Mouse (Mus musculus): ENCODE results near the gene Mrpl4. TPM values are rescaled to one million over a fixed set of nuclear protein-coding genes. Genes with fewer than 3 reads are reported as not detected.
A peak's percentile ranks its signal among the peaks of the same experiment; 100 is the strongest.

Gene Mrpl4
- total and polyA plus RNA-seq, 3 experiments, result 42.1 to 103 (median 94.8) TPM

DNA sequence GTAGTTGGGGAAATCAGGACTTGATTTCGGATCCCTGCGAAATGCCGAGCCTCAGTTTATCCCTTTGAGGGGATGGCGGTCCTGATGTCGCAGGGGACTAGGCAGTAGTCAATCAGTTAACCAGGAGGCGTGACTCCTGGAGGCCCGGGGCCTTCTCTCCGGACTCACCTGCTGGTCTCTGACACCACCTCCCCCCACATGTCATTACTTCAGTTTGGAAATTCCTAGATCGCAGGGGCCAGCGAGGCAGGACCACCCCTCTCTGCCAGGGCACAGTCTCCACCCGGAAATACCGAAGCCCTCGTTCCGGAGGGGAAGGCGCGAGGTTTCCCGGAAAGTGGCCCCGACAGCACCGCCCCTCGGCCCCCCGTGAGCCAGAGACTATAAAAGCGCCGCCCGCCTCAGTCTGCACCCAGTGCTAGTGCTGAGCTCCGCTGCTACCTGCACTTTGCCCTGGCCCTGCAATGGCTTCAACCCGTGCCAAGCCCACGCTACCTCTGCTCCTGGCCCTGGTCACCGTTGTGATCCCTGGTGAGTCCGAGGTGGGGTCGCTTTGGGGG, 13.1 kb downstream of the Mrpl4 start, which contains the start of gene Icam1:
Gene Icam1 (plus strand): TSS at position 415 of the 560 bp plus-strand sequence.
- Histone ChIP-seq H3K36me3 (replicated peaks in 1 of 2; ENCODE audit: control insufficient read depth in 1 of 2, insufficient read depth in 1 of 2, low read length in 1 of 2) (peaks cover 21 to 33% of the 10 kb centered on the region in 2 experiments), H3K4me3 (replicated peaks in 1 of 3; ENCODE audit: low read depth in 2 of 3, low read length in 2 of 3, poor library complexity in 1 of 3) (peak within 1 kb of the TSS; percentile 60 to 90 (median 69)), H3K4me1 (ENCODE audit: control insufficient read depth in 1 of 2, insufficient read depth in 2 of 2) (peaks cover 17 to 41% of the 10 kb centered on the region in 2 experiments), H3K4me2 (ENCODE audit: insufficient read depth, low read depth, poor library complexity, severe bottlenecking) (peak within 1 kb of the TSS; percentile 89), H3K27me3 (replicated peaks) (no peaks in the 10 kb centered on the region), H3K9me3 (replicated peaks; ENCODE audit: low read length) (no peaks in the 10 kb centered on the region), H3K9ac (ENCODE audit: insufficient read depth, low read depth) (peak within 1 kb of the TSS; percentile 50), H3K27ac (ENCODE audit: insufficient read depth, low read depth) (peak within 1 kb of the TSS; percentile 77), H3K79me2 (replicated peaks; ENCODE audit: control insufficient read depth, extremely low read depth, insufficient read depth, poor library complexity, severe bottlenecking) (peaks cover 46% of the 10 kb centered on the region)
- in situ Hi-C loops (cut with MboI; ENCODE audit: low pct_ligation_motif_present, low pct_unique_long_range_greater_than_20kb, low sequenced_read_pairs), result loop anchor here (10.0 kb wide), 1 partner anchor 129 kb away; the partner anchor contains the start of gene Cdc37
- peak; percentile 84 for TF ChIP-seq MAX (IDR thresholded peaks at IDR 0.05; ENCODE audit: low read length)
- TF ChIP-seq KAT2A (IDR thresholded peaks at IDR 0.05; ENCODE audit: insufficient replicate concordance, low read length), result 0 out of 2 replicates have a peak, but pooled peaks have one; percentile 24
- TF ChIP-seq TCF12 (IDR thresholded peaks at IDR 0.05; ENCODE audit: low read depth, low read length), result peak; percentile 97
- no peak for TF ChIP-seq CTCF (conservative IDR thresholded peaks at IDR 0.05 in 1 of 2, IDR thresholded peaks at IDR 0.05 in 1 of 2; ENCODE audit: low read depth in 2 of 2, low read length in 2 of 2)
- peak; percentile 93 for TF ChIP-seq ELF1 (IDR thresholded peaks at IDR 0.05; ENCODE audit: low read depth, low read length)
- peak; percentile 95 for TF ChIP-seq MXI1 (IDR thresholded peaks at IDR 0.05; ENCODE audit: low read depth, low read length)
- TF ChIP-seq TBP (conservative IDR thresholded peaks at IDR 0.05; ENCODE audit: low read depth, low read length), result peak; percentile 97
- TF ChIP-seq IRF4 (IDR thresholded peaks at IDR 0.05; ENCODE audit: low read depth, low read length), result peak; percentile 72
- no peak for TF ChIP-seq USF2 (conservative IDR thresholded peaks at IDR 0.05; ENCODE audit: low read depth, low read length)
- TF ChIP-seq CHD1 (IDR thresholded peaks at IDR 0.05; ENCODE audit: low read depth, low read length), result no peak
- TF ChIP-seq NRF1 (IDR thresholded peaks at IDR 0.05; ENCODE audit: low read depth, low read length), result peak; percentile 34
- TF ChIP-seq RCOR1 (conservative IDR thresholded peaks at IDR 0.05; ENCODE audit: low read depth, low read length), result peak; percentile 34; the same call in 1 of the 2 replicates
- peak; percentile 99 for TF ChIP-seq ZMIZ1 (IDR thresholded peaks at IDR 0.05; ENCODE audit: low read depth, low read length)
- TF ChIP-seq POLR2A (IDR thresholded peaks at IDR 0.05; ENCODE audit: low read depth, low read length), result peak; percentile 100
- no peak; the same call in 1 of the 2 replicates for TF ChIP-seq MYC (IDR thresholded peaks at IDR 0.05; ENCODE audit: low read depth, low read length)
- TF ChIP-seq SMC3 (IDR thresholded peaks at IDR 0.05; ENCODE audit: low read depth, low read length), result no peak
- peak; percentile 66; the same call in 1 of the 2 replicates for TF ChIP-seq ETS1 (conservative IDR thresholded peaks at IDR 0.05; ENCODE audit: low read depth, low read length)
- TF ChIP-seq RAD21 (IDR thresholded peaks at IDR 0.05; ENCODE audit: low read depth, low read length), result no peak
- 0 out of 2 replicates have a peak, but pooled peaks have one; percentile 6 for TF ChIP-seq ZNF384 (IDR thresholded peaks at IDR 0.05; ENCODE audit: low read depth, low read length)
- peak; percentile 61 for TF ChIP-seq HCFC1 (IDR thresholded peaks at IDR 0.05; ENCODE audit: low read depth, low read length)
- TF ChIP-seq GABPA (IDR thresholded peaks at IDR 0.05; ENCODE audit: insufficient replicate concordance, low read depth, low read length), result no peak
- TF ChIP-seq NELFE (IDR thresholded peaks at IDR 0.05; ENCODE audit: low read depth, low read length), result peak; percentile 99
- peak; percentile 71; the same call in 1 of the 2 replicates for TF ChIP-seq CHD2 (IDR thresholded peaks at IDR 0.05; ENCODE audit: low read length)
- TF ChIP-seq UBTF (IDR thresholded peaks at IDR 0.05; ENCODE audit: low read depth, low read length), result no peak
- peak; percentile 87 for TF ChIP-seq SIN3A (IDR thresholded peaks at IDR 0.05; ENCODE audit: low read length)
- peak; percentile 75 for TF ChIP-seq MEF2A (IDR thresholded peaks at IDR 0.05; ENCODE audit: borderline replicate concordance, low read depth, low read length)
- TF ChIP-seq ZC3H11A (IDR thresholded peaks at IDR 0.05; ENCODE audit: low read depth, low read length), result no peak
- no peak for TF ChIP-seq ZKSCAN1 (IDR thresholded peaks at IDR 0.05; ENCODE audit: borderline replicate concordance, low read depth, low read length)
- peak; percentile 1; the same call in 1 of the 2 replicates for TF ChIP-seq MAFK (IDR thresholded peaks at IDR 0.05; ENCODE audit: insufficient replicate concordance, low read length)
- TF ChIP-seq POLR2AphosphoS2 (IDR thresholded peaks at IDR 0.05; ENCODE audit: low read depth, low read length), result peak; percentile 98
- peak; percentile 74 for TF ChIP-seq BHLHE40 (IDR thresholded peaks at IDR 0.05; ENCODE audit: low read depth, low read length)
- TF ChIP-seq EP300 (IDR thresholded peaks at IDR 0.05; ENCODE audit: low read length), result peak; percentile 16; the same call in 1 of the 2 replicates
- TF ChIP-seq MAZ (IDR thresholded peaks at IDR 0.05; ENCODE audit: low read depth, low read length), result peak; percentile 86; the same call in 1 of the 2 replicates
- peak; percentile 81 for DNase-seq (ENCODE audit: extremely low read depth)
- dilution Hi-C loops (cut with MboI; ENCODE audit: extremely low pct_ligation_motif_present, extremely low pct_unique_long_range_greater_than_20kb, low sequenced_read_pairs), result no loop called here
